Mouse (Mus musculus): ENCODE results near the gene Spen.

DNA sequence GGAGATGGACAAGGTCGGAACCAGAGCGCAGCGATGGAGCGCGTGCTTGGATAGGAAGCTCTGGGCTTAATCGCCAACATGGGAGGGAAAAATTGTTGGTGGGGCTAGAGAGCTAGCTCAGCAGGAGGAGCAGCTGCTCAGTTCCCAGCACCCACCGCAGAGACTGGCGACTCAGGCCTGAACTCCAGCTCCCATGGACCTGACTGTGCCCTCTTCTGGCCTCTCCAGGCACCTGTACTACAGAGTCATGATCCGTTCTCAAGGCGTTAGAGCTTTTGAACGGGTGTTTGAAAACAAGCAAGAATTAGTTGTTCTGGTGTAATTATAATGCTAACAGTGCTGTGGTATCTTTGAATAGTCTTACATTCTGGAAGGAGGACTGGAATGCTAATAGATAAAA is 9.5 kb downstream of the Spen start:
- no peak for TF ChIP-seq CTCF (IDR thresholded peaks at IDR 0.05)
- TF ChIP-seq POLR2A (IDR thresholded peaks at IDR 0.05; ENCODE audit: insufficient read depth, low read depth, low read length): no peak

All from heart, adult 2 months (tissue).